14 mouse cellular contexts compared by ENCODE assay signal in the genomic region with DNA sequence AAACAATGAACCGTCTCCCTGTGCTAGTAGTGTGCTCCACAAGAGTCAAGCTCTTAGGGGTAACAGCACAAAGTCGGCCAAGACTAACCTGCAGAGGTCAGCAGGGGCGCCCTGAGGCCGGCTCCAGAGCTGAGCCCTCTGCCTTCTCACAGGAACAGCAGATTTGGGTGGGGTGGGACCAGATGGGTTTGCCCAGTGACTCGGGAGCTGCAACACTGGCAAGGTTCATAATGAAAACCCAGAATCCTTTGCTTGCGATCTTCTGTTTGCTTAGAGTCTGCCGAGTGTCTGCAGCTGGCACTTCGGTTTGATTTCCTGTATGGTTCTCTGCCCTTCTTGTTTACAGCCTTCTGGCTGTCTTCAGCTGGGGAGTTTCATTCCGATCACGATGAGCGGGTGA. TPM values are rescaled to one million over a fixed set of nuclear protein-coding genes. Genes with fewer than 3 reads are reported as not detected.
DNase-seq lines count a peak whose midpoint lies in the region; ATAC-seq and TF ChIP-seq lines count a peak whose summit lies in the region.
"Had no signal": no experiment of that assay in that cellular context is flagged by ENCODE, and none has a peak within 500 bp of the region (broad histone marks: within the 10 kb centered on the region; RNA-seq: fewer than 3 reads in every experiment).

No protein-coding gene starts in this region.

- H3K9me3 ChIP-seq in liver, postnatal 0 days (ENCODE audit: low read length), result no peaks in the 10 kb centered on the region
- no peaks in the 10 kb centered on the region for H3K9me3 ChIP-seq in liver, embryonic 12.5 days (replicated peaks)
- no peaks in the 10 kb centered on the region for H3K9me3 ChIP-seq in kidney, embryonic 14.5 days (ENCODE audit: control insufficient read depth, low read length)
- H3K9me3 ChIP-seq: forebrain, embryonic 15.5 days; hindbrain, embryonic 15.5 days; limb, embryonic 10.5 days; lung, embryonic 15.5 days; neural tube, embryonic 12.5 days had no signal

- ATAC-seq in liver, postnatal 0 days, result peak; percentile 27; the same call in 1 of the 2 replicates
- ATAC-seq in liver, embryonic 12.5 days, result no peak
- ATAC-seq in kidney, embryonic 14.5 days (ENCODE audit: low FRiP score, low TSS enrichment), result no peak
- ATAC-seq: forebrain, embryonic 15.5 days had no signal

- no peak for DNase-seq in liver, postnatal 0 days
- peak; percentile 80 for DNase-seq in naive thymus-derived CD4-positive, alpha-beta T cell, adult 2 months (ENCODE audit: low read depth)
- peak; percentile 81 for DNase-seq in thymus, postnatal 4 days
- DNase-seq in adrenal gland, postnatal 10 days, result no peak
- DNase-seq: embryo, embryonic 11 days had no signal

- no peaks in the 10 kb centered on the region for H3K27me3 ChIP-seq in liver, postnatal 0 days (ENCODE audit: insufficient read depth, low read length)
- H3K27me3 ChIP-seq in liver, embryonic 12.5 days (replicated peaks), result no peaks in the 10 kb centered on the region
- no peaks in the 10 kb centered on the region for H3K27me3 ChIP-seq in kidney, embryonic 14.5 days (ENCODE audit: control insufficient read depth, insufficient read depth, low read length)
- H3K27me3 ChIP-seq: forebrain, embryonic 15.5 days; hindbrain, embryonic 15.5 days; lung, embryonic 15.5 days; neural tube, embryonic 12.5 days had no signal

- H3K27ac ChIP-seq in liver, postnatal 0 days (ENCODE audit: low read depth), result no peak overlapping the region
- H3K27ac ChIP-seq in liver, embryonic 12.5 days, result no peak overlapping the region
- peak overlapping the region; percentile 64 for H3K27ac ChIP-seq in bone marrow, adult 2 months (ENCODE audit: control insufficient read depth, insufficient read depth, low read depth, low read length, poor library complexity)
- H3K27ac ChIP-seq in kidney, embryonic 14.5 days (ENCODE audit: low read depth, low read length), result no peak overlapping the region
- H3K27ac ChIP-seq: forebrain, embryonic 15.5 days; hindbrain, embryonic 15.5 days; limb, embryonic 10.5 days; lung, embryonic 15.5 days; neural tube, embryonic 12.5 days had no signal

- H3K36me3 ChIP-seq in liver, postnatal 0 days (replicated peaks; ENCODE audit: insufficient read depth, low read length), result no peaks in the 10 kb centered on the region
- H3K36me3 ChIP-seq in liver, embryonic 12.5 days, result no peaks in the 10 kb centered on the region
- no peaks in the 10 kb centered on the region for H3K36me3 ChIP-seq in kidney, embryonic 14.5 days (ENCODE audit: control insufficient read depth, insufficient read depth, low read length)
- H3K36me3 ChIP-seq: forebrain, embryonic 15.5 days; hindbrain, embryonic 15.5 days; limb, embryonic 10.5 days; lung, embryonic 15.5 days; neural tube, embryonic 12.5 days had no signal

- no peak for TF ChIP-seq EP300 in liver, postnatal 0 days (IDR thresholded peaks at IDR 0.05; ENCODE audit: low read depth)

- TF ChIP-seq POLR2A in bone marrow, adult 2 months (IDR thresholded peaks at IDR 0.05; ENCODE audit: borderline replicate concordance, control insufficient read depth, low read depth, low read length), result no peak

- H3K9ac ChIP-seq in liver, postnatal 0 days (replicated peaks), result no peak overlapping the region
- no peak overlapping the region for H3K9ac ChIP-seq in liver, embryonic 12.5 days
- no peak overlapping the region for H3K9ac ChIP-seq in kidney, embryonic 14.5 days (ENCODE audit: low read depth, low read length)
- H3K9ac ChIP-seq: forebrain, embryonic 15.5 days; hindbrain, embryonic 15.5 days; lung, embryonic 15.5 days; neural tube, embryonic 12.5 days had no signal

- WGBS in liver, postnatal 0 days (ENCODE audit: insufficient replicate concordance), result 45% methylated on average over 11 of the region's 11 CpGs
- WGBS in liver, embryonic 12.5 days (ENCODE audit: insufficient replicate concordance), result 62% methylated on average over 11 of the region's 11 CpGs
- 23% methylated on average over 11 of the region's 11 CpGs for WGBS in bone marrow, adult 2 months
- WGBS in kidney, embryonic 14.5 days, result 56% methylated on average over 11 of the region's 11 CpGs

- H3K4me2 ChIP-seq in liver, postnatal 0 days (ENCODE audit: low read depth, low read length), result no peak overlapping the region
- no peak overlapping the region for H3K4me2 ChIP-seq in liver, embryonic 12.5 days
- H3K4me2 ChIP-seq in kidney, embryonic 14.5 days (replicated peaks; ENCODE audit: low read depth, low read length), result no peak overlapping the region
- H3K4me2 ChIP-seq: forebrain, embryonic 15.5 days; heart, embryonic 11.5 days; hindbrain, embryonic 15.5 days; lung, embryonic 15.5 days; neural tube, embryonic 12.5 days had no signal

- H3K4me1 ChIP-seq in liver, postnatal 0 days (ENCODE audit: insufficient read depth), result no peaks in the 10 kb centered on the region
- no peaks in the 10 kb centered on the region; the same call in 1 of the 2 replicates for H3K4me1 ChIP-seq in liver, embryonic 12.5 days
- no peaks in the 10 kb centered on the region; the same call in 1 of the 2 replicates for H3K4me1 ChIP-seq in bone marrow, adult 2 months (ENCODE audit: control insufficient read depth, insufficient read depth, low read length)
- H3K4me1 ChIP-seq in kidney, embryonic 14.5 days (ENCODE audit: control insufficient read depth, insufficient read depth, low read length), result no peaks in the 10 kb centered on the region
- H3K4me1 ChIP-seq: forebrain, embryonic 15.5 days; hindbrain, embryonic 15.5 days; limb, embryonic 10.5 days; neural tube, embryonic 12.5 days had no signal

- no peak overlapping the region for H3K4me3 ChIP-seq in liver, postnatal 0 days (ENCODE audit: low read depth, low read length)
- no peak overlapping the region for H3K4me3 ChIP-seq in liver, embryonic 12.5 days
- H3K4me3 ChIP-seq in bone marrow, adult 2 months (replicated peaks; ENCODE audit: control insufficient read depth, low read depth, low read length), result no peak overlapping the region
- H3K4me3 ChIP-seq in kidney, embryonic 14.5 days (ENCODE audit: low read length), result no peak overlapping the region
- H3K4me3 ChIP-seq: forebrain, embryonic 15.5 days; hindbrain, embryonic 15.5 days; limb, embryonic 10.5 days; lung, embryonic 15.5 days; neural tube, embryonic 12.5 days had no signal

- peak; percentile 25; the same call in 1 of the 2 replicates for TF ChIP-seq CTCF in liver, postnatal 0 days (IDR thresholded peaks at IDR 0.05; ENCODE audit: low read depth)
- TF ChIP-seq CTCF in bone marrow, adult 2 months (IDR thresholded peaks at IDR 0.05; ENCODE audit: control insufficient read depth, insufficient read depth, low read length), result no peak

RNA-seq across cellular contexts. Expression of a gene that starts 10.2 kb away (rescaled TPM):
- polyA plus RNA-seq in liver, postnatal 0 days (2015; fragmentation: Nextera tagmentation; extraction: Ambion mirVana), result 4.3 and 5.1 TPM in 2 replicates
- 2.1 and 2.5 TPM in 2 replicates for polyA plus RNA-seq in liver, embryonic 12.5 days (2016; fragmentation: Nextera tagmentation; extraction: Ambion mirVana)
- polyA plus RNA-seq in bone marrow, adult 2 months (2011; ENCODE audit: insufficient read depth, insufficient read length, low replicate concordance, missing spikeins), result 12.3 and 18.4 TPM in 2 replicates
- 1 to 10 TPM; 2.5 to 2.6 TPM for total RNA-seq in adrenal gland, postnatal 10 days (2021)
- polyA plus RNA-seq in kidney, embryonic 14.5 days (2014; fragmentation: Nextera tagmentation; extraction: Ambion mirVana), result 0.17 and 0.57 TPM in 2 replicates

Comparison
In these comparisons a context has a peak if more than half of its experiments do, and no peak if none do; other contexts are left out.
1. DNase-seq: peak in naive thymus-derived CD4-positive, alpha-beta T cell, adult 2 months (single experiment) and thymus, postnatal 4 days (single experiment); none in liver, postnatal 0 days (single experiment) and adrenal gland, postnatal 10 days (single experiment).